Mouse (Mus musculus): ENCODE results near the gene Gprc5a. TPM values are rescaled to one million over a fixed set of nuclear protein-coding genes. Genes with fewer than 3 reads are reported as not detected.

Gprc5a gene
- 3.2 and 3.5 TPM in 2 replicates for polyA plus RNA-seq (2016; fragmentation: Nextera tagmentation; extraction: Ambion mirVana)

DNA sequence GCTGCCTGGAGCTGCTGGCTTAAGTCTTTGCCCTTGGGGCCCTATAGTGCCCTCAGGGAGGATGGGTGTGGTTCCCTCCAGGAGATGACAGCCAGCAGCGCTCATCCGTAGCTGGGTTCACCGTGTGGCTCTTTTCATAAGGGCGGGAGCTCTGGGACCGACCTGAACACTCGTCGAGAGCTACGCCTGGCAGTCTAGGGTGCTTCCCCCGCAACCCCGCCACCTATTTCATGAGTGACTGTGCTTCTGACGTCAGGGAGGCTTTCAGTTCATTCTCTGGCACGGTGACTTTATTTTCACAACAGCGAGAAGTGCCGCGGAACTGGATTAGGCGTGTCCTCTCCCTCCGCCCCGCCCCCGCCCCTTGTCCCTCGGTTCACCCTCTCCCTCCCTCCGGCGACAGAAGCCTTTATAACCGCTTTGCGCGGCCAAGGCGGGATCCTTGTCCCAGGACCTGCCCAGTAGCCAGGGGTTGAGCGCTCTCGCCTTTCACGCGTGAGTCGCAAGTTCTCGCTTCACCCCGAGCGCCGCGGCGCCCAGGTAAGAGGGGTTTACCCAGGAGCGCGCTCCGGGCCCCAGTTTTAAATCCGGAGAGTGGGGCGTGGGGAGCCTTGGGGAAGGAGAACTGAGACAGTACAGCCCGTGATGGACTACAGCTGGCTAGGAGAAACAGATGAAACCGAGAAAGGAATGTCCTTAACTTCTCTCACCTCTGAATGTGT lies at the start of gene Gprc5a:
TSS of gene Gprc5a (plus strand) at position 416 of the 722 bp plus-strand sequence.
- WGBS, result under 1% methylated on average over 44 of the region's 44 CpGs
- no peaks in the 10 kb centered on the region for H3K9me3 ChIP-seq
- peaks cover 52% of the 10 kb centered on the region for H3K27me3 ChIP-seq (ENCODE audit: insufficient read depth, poor library complexity, severe bottlenecking)
- H3K27ac ChIP-seq, result peak within 1 kb of the TSS; percentile 83
- peak within 1 kb of the TSS; percentile 61 for H3K4me3 ChIP-seq
- H3K36me3 ChIP-seq, result no peaks in the 10 kb centered on the region
- DNase-seq (ENCODE audit: low spot score), result peak; percentile 68
- peaks cover 29% of the 10 kb centered on the region for H3K4me1 ChIP-seq (replicated peaks)

DNA sequence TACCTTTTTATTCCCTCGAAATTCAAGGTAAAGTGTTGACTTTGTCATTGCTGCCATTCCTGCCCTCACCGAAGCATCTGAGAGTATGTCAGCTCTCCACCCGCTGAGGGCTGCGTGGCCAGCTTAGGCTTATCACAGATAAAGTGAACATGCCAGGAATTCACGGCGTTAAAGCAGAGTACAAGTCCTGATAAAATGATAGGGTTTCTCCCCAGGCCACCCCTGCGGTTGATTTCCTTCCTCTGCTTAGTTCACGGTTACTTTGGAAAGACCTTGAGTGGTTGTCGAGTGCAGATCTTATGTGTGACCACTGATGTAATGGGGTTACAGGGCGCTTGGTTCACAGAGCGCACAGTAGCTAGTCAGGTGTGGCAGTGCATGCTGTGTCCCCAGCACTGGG lies 48.2 kb upstream of the Gprc5a start:
- peaks cover 92% of the 10 kb centered on the region for H3K36me3 ChIP-seq

DNA sequence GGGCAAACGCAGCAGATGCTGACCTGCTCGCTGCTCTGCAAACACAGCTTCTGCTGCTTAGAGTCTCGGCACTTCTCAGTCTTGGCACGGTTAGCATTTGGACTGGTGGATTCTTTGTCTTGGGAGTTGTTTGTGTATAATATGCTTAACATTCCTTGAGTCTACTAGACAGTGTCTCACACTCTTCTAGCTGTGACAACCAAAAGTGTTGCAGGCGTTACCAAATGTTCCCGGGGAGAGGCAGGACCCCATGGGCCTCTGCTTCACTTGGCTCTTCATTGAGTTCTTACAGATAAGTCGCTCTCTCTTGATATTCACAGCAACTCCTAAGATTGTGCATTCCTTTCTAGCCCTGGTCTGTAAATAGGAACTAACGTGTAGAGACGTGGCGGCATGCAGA lies 45.9 kb upstream of the Gprc5a start:
- DNase-seq (ENCODE audit: low spot score), result no peak
- H3K27me3 ChIP-seq (ENCODE audit: insufficient read depth, poor library complexity, severe bottlenecking), result no peaks in the 10 kb centered on the region
- no peaks in the 10 kb centered on the region for H3K9me3 ChIP-seq
- H3K27ac ChIP-seq, result no peak overlapping the region
- no peaks in the 10 kb centered on the region for H3K4me1 ChIP-seq (replicated peaks)
- WGBS, result 93% methylated on average over 10 of the region's 10 CpGs
- no peak overlapping the region for H3K4me3 ChIP-seq
- peaks cover 100% of the 10 kb centered on the region for H3K36me3 ChIP-seq

More for the DNA sequence above, 48.2 kb upstream of the Gprc5a start:
- DNase-seq (ENCODE audit: low spot score), result no peak
- Histone ChIP-seq H3K27me3 (ENCODE audit: insufficient read depth, poor library complexity, severe bottlenecking) (no peaks in the 10 kb centered on the region), H3K4me1 (replicated peaks) (peaks cover 4% of the 10 kb centered on the region), H3K4me3 (no peak overlapping the region), H3K9me3 (no peaks in the 10 kb centered on the region), H3K27ac (no peak overlapping the region)
- WGBS, result 93% methylated on average over 11 of the region's 11 CpGs

DNA sequence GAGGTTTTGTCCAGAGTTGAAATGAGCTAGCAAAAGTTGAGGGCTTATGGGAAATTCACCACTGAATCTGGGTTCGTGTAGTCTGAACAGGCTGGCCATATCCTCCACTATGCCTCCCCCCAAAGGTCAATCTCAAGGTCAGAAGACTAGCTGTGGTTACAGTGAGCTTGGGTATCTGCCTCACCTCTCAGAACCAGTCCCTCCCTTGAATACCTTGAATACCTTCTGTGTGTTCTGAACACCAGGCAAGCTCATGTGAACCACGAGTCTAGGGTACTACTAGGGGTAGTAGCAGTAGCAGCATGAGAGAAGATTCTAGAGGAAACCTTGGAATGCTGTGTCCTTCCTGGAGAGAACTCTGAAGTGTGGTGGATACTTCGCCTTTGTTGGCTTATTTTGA lies 43.8 kb upstream of the Gprc5a start:
- Histone ChIP-seq H3K4me3 (no peak overlapping the region), H3K4me1 (replicated peaks) (no peaks in the 10 kb centered on the region), H3K36me3 (peaks cover 89% of the 10 kb centered on the region), H3K9me3 (no peaks in the 10 kb centered on the region), H3K27ac (no peak overlapping the region), H3K27me3 (ENCODE audit: insufficient read depth, poor library complexity, severe bottlenecking) (no peaks in the 10 kb centered on the region)
- WGBS, result 90% methylated on average over 3 of the region's 3 CpGs
- DNase-seq (ENCODE audit: low spot score), result no peak

DNA sequence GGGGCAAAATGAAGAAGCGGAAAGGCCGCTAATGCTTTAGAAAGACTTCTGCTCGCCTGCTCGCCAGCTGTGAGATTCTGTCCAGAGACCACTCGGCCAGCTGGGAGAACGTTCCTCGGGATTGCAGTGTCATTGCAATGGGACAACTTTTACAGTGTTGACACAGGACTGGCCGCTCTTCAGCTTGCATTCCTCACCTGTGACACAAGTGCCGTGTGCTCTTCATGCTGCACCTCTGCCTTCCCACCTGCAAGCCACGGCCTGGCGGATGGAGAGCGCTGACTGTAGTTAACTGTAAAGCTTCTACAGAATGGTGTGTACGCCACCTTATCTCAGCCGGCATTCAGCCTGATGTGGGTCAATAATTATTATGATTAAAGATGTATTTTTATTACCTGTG lies 42.1 kb upstream of the Gprc5a start:
- WGBS, result 94% methylated on average over 14 of the region's 14 CpGs
- Histone ChIP-seq H3K4me3 (no peak overlapping the region), H3K36me3 (peaks cover 72% of the 10 kb centered on the region)

DNA sequence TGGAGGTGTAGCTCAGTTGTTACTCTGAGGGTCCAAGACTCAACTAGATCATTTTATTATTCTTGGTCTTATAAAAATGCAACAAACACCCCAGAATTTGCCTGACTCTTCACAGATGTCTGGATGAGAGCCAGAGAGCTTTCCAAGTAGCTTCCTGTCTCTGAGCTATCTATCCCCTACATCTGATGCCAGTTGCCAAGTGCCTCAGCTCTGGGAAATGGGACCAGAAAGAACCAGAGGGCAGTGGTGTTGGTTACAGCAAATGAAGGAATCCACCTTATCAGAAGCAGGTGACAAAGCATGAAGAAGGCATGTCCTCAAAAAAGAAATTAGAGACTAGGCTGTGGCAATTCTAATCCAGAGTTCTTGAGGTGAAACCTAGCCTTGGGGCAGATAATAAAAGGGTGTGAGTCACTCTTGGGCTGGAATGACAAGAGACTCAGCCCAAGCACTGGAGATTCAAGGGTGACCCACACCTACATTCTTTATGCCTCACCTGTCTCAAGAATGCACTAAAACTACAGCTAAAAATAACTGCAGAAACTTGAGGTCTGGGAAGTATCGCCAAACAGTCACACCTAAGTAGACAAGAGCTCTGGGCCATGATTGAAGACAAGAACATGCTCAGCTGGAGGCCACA lies 40.5 kb upstream of the Gprc5a start:
- WGBS, result 98% methylated on average over 1 of the region's 1 CpGs
- Histone ChIP-seq H3K4me1 (replicated peaks) (no peaks in the 10 kb centered on the region), H3K9me3 (no peaks in the 10 kb centered on the region), H3K4me3 (no peak overlapping the region), H3K36me3 (peaks cover 56% of the 10 kb centered on the region), H3K27me3 (ENCODE audit: insufficient read depth, poor library complexity, severe bottlenecking) (no peaks in the 10 kb centered on the region), H3K27ac (no peak overlapping the region)
- DNase-seq (ENCODE audit: low spot score), result no peak

More for the DNA sequence above, 42.1 kb upstream of the Gprc5a start:
- Histone ChIP-seq H3K27me3 (ENCODE audit: insufficient read depth, poor library complexity, severe bottlenecking) (no peaks in the 10 kb centered on the region), H3K4me1 (replicated peaks) (no peaks in the 10 kb centered on the region), H3K9me3 (no peaks in the 10 kb centered on the region), H3K27ac (no peak overlapping the region)
- no peak for DNase-seq (ENCODE audit: low spot score)

DNA sequence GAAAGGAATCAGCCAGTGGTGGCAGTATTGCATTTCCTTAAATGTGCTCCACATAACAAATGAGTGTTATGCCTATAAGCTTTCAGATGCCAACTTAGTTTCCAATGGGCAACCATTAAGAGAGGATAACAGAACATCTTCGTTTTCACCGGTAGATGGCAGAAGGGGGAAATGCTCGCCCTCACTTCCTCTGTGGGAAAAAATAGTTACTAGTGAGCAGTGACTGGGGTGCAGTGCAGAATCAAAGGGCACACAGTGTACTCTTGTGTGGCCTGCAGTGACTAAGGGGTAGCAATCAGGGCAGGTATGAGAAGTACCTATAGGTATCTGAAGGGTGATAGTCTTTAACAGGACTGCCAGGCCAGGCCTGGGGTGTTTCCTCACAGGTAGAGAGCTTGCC lies 39.2 kb upstream of the Gprc5a start:
- WGBS, result 6% methylated on average over 3 of the region's 3 CpGs
- no peaks in the 10 kb centered on the region for H3K9me3 ChIP-seq
- no peak for DNase-seq (ENCODE audit: low spot score)
- no peaks in the 10 kb centered on the region for H3K27me3 ChIP-seq (ENCODE audit: insufficient read depth, poor library complexity, severe bottlenecking)
- no peak overlapping the region for H3K27ac ChIP-seq
- no peaks in the 10 kb centered on the region for H3K4me1 ChIP-seq (replicated peaks)
- H3K36me3 ChIP-seq, result peaks cover 43% of the 10 kb centered on the region
- no peak overlapping the region for H3K4me3 ChIP-seq

DNA sequence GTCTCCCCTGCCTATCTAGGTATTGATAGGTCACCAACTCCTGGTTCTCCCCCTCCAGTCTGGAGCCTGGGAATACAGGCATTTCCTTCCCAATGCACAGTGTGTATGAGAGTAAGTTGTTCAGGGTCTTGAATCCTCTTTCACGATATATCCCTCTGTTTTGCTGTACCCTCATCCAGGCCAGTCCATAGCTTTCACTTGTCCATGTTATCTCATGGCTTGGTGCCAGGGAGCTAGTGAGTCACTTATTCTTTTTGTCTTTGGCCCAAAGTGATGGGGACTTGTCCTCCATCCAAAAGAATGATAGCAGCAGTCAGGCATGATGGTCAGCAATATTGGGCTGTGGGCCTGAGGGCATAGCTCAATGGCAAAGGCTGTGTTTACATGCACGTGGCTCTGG lies 38.7 kb upstream of the Gprc5a start:
- H3K27me3 ChIP-seq (ENCODE audit: insufficient read depth, poor library complexity, severe bottlenecking), result no peaks in the 10 kb centered on the region
- no peak for DNase-seq (ENCODE audit: low spot score)
- peaks cover 38% of the 10 kb centered on the region for H3K36me3 ChIP-seq
- H3K9me3 ChIP-seq, result no peaks in the 10 kb centered on the region
- H3K27ac ChIP-seq, result no peak overlapping the region
- H3K4me3 ChIP-seq, result no peak overlapping the region
- H3K4me1 ChIP-seq (replicated peaks), result no peaks in the 10 kb centered on the region
- WGBS, result 88% methylated on average over 2 of the region's 2 CpGs

DNA sequence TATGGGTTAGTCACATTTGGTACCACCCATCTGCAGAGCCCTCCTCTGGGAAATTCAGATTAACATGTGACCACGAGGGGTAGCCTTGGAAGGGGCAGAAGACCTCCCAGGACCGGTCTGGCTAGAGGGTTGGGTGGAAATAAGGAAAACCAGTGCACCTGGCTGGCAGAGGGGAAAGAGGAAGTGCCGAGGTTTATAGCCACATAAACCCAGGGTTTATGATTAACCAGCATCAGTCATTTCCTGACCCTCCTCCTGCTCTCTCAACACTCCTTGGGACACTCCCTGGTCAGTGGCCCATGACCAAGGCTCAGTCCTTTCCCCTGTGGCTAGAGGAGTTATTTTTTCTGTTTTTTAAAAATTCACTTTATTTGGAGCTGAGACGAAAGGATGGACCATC lies 36.2 kb upstream of the Gprc5a start:
- 81% methylated on average over 4 of the region's 4 CpGs for WGBS
- H3K27ac ChIP-seq, result no peak overlapping the region
- H3K4me1 ChIP-seq (replicated peaks), result no peaks in the 10 kb centered on the region
- H3K36me3 ChIP-seq, result peaks cover 13% of the 10 kb centered on the region
- H3K4me3 ChIP-seq, result no peak overlapping the region
- H3K9me3 ChIP-seq, result no peaks in the 10 kb centered on the region
- no peaks in the 10 kb centered on the region for H3K27me3 ChIP-seq (ENCODE audit: insufficient read depth, poor library complexity, severe bottlenecking)
- DNase-seq (ENCODE audit: low spot score), result no peak

DNA sequence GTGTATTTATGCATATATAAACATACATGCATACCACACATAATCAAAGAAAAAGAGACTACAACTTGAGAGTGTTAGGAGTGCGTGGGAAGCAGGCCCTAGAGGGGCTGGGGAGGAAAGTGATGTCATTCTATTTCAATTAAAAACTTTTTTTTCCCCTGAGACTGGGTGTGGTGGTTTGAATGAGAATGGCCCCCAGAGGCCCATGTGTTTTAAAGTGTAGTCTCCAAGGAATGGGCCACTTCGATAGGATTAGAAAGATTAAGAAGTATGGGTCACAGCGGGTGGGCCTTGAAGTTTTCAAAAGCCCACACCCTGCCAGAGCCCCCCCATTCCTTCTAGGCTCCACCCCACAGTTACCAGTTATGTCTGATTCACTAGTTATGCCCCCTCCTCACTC lies 26.8 kb upstream of the Gprc5a start:
- DNase-seq (ENCODE audit: low spot score), result no peak
- Histone ChIP-seq H3K4me1 (replicated peaks) (peaks cover 9% of the 10 kb centered on the region), H3K27ac (no peak overlapping the region), H3K36me3 (no peaks in the 10 kb centered on the region), H3K27me3 (ENCODE audit: insufficient read depth, poor library complexity, severe bottlenecking) (peaks cover 33% of the 10 kb centered on the region), H3K4me3 (no peak overlapping the region), H3K9me3 (no peaks in the 10 kb centered on the region)
- WGBS, result 54% methylated on average over 3 of the region's 3 CpGs

DNA sequence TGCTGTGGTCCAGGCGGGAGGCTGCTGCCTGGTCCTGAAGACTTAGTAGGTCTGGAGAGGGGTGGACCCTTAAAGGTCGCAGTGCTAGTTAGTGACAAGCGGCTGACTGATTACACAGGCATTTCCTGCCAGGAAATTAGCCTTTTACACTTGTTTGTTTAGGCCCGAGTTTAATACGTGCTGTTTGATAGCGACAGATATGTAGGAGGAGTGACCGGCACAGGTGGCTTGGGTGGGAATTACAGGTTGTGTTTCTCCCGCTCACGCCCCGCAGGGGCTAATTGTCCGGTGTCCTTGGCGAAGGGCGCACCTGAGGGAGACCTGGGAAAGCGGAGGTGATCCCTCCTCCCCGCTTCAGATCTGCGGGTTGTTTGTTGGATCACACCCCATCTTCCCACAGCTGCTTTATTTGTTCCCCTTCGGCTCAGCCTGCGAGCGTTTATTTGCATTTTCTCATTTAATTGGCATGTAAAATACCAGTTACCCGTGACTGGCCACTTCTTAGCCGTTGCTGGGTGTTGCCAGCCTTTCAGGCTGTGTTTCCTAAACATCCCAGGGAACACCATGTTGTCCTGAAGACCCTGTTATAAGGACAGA lies 25.1 kb upstream of the Gprc5a start:
- Histone ChIP-seq H3K27me3 (ENCODE audit: insufficient read depth, poor library complexity, severe bottlenecking) (peaks cover 33% of the 10 kb centered on the region), H3K4me3 (peak overlapping the region; percentile 33), H3K4me1 (replicated peaks) (peaks cover 9% of the 10 kb centered on the region), H3K9me3 (no peaks in the 10 kb centered on the region), H3K36me3 (no peaks in the 10 kb centered on the region), H3K27ac (no peak overlapping the region)
- peak; percentile 6 for DNase-seq (ENCODE audit: low spot score)
- 6% methylated on average over 21 of the region's 21 CpGs for WGBS

DNA sequence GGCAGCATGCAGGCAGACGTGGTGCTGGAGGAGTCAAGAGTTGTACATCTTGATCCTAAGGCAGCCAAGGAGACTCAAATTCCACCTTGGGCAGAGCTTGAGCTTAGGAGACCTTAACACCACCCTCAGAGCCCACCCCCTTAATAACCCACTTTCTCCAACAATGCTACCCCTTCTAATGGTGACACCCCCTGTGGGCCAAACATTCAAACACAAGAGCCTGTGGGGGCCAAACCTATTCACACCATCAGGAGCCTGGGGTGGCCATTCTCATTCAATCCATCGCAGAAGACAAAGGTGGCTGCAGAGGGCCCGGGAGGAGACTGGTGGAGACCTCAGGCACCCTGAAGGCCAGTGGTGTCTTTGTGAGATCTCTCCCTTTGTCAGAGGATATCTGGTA lies 23.5 kb upstream of the Gprc5a start:
- H3K9me3 ChIP-seq, result no peaks in the 10 kb centered on the region
- 44% methylated on average over 3 of the region's 3 CpGs for WGBS
- no peak overlapping the region for H3K4me3 ChIP-seq
- peaks cover 33% of the 10 kb centered on the region for H3K27me3 ChIP-seq (ENCODE audit: insufficient read depth, poor library complexity, severe bottlenecking)
- peaks cover 9% of the 10 kb centered on the region for H3K4me1 ChIP-seq (replicated peaks)
- H3K36me3 ChIP-seq, result no peaks in the 10 kb centered on the region
- no peak for DNase-seq (ENCODE audit: low spot score)
- H3K27ac ChIP-seq, result no peak overlapping the region

DNA sequence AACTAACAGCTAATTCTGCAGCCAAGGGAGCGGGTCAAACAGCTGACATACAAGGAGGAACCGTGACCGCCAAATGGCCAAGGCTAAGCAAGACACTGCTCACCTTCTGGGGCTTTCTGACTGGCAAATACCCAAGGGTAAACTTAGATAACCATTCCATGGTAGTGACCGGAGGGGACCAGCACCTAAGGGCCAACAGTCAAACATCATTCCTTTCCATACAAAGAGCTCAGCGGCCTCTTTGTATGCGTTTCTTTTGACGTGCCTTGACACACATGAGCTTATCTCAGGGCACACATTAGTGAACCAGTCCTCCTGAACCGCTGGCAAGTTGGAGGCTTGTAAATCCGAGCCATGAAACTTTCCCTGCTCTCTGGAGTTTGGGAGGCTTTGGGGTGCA lies 18.2 kb upstream of the Gprc5a start:
- 0 out of 2 replicates have a peak, but pooled peaks cover 5% of the 10 kb centered on the region for H3K4me1 ChIP-seq (replicated peaks)

More for the DNA sequence above, 18.2 kb upstream of the Gprc5a start:
- Histone ChIP-seq H3K9me3 (no peaks in the 10 kb centered on the region), H3K4me3 (no peak overlapping the region), H3K27me3 (ENCODE audit: insufficient read depth, poor library complexity, severe bottlenecking) (peaks cover 11% of the 10 kb centered on the region), H3K27ac (no peak overlapping the region), H3K36me3 (no peaks in the 10 kb centered on the region)
- WGBS, result 77% methylated on average over 9 of the region's 9 CpGs
- DNase-seq (ENCODE audit: low spot score), result no peak
